Mouse (Mus musculus) stomach, embryonic 14.5 days (tissue): ENCODE results near the gene Adamts17. TPM values are rescaled to one million over a fixed set of nuclear protein-coding genes. Genes with fewer than 3 reads are reported as not detected.
A peak's percentile ranks its signal among the peaks of the same experiment; 100 is the strongest.

ENCODE experiments used
- ATAC-seq: fragments of 200-750 bp; cut with Nextera tagmentation; 2 replicates; pipeline ENCODE4 v1.8.0; 2017; ENCODE audit warnings: low read depth, moderate TSS enrichment; ENCODE audit not compliant: insufficient number of reproducible peaks, insufficient read depth, low FRiP score
- H3K27ac ChIP-seq: fragments of 300-500 bp; sonication (generic); 2 replicates; pipeline ENCODE4 v1.5.1; 2014; ENCODE audit warnings: mild to moderate bottlenecking, low read length, moderate library complexity, mixed read lengths
- H3K27me3 ChIP-seq: fragments of 300-500 bp; sonication (generic); 2 replicates; pipeline ENCODE4 v1.6.1; 2014; ENCODE audit warnings: low read length, control low read depth, mixed read lengths; ENCODE audit not compliant: control insufficient read depth, insufficient read depth
- H3K36me3 ChIP-seq: fragments of 300-500 bp; sonication (generic); 2 replicates; pipeline ENCODE4 v1.6.1; 2014; ENCODE audit warnings: mild to moderate bottlenecking, control low read depth, low read length, moderate library complexity, mixed read lengths; ENCODE audit not compliant: control insufficient read depth, insufficient read depth
- H3K4me1 ChIP-seq: fragments of 300-500 bp; sonication (generic); 2 replicates; pipeline ENCODE4 v1.6.1; 2014; ENCODE audit warnings: low read length, control low read depth, mixed read lengths; ENCODE audit not compliant: control insufficient read depth, insufficient read depth
- H3K4me2 ChIP-seq: fragments of 300-500 bp; sonication (generic); replicated peaks from 2 replicates; pipeline ENCODE4 v1.6.1; 2014; ENCODE audit warnings: low read depth, low read length, control low read depth
- H3K4me3 ChIP-seq: fragments of 300-500 bp; sonication (generic); 2 replicates; pipeline ENCODE4 v1.5.1; 2014; ENCODE audit warnings: low read depth, low read length, control low read depth
- H3K9ac ChIP-seq: fragments of 300-500 bp; sonication (generic); replicated peaks from 2 replicates; pipeline ENCODE4 v1.6.1; 2014; ENCODE audit warnings: low read depth, mild to moderate bottlenecking, control low read depth, low read length, moderate library complexity, mixed read lengths
- H3K9me3 ChIP-seq: fragments of 300-500 bp; sonication (generic); 2 replicates; pipeline ENCODE4 v1.6.1; 2016; ENCODE audit warnings: low read depth, low read length, control low read depth; ENCODE audit not compliant: control insufficient read depth
- WGBS: fragments of 180-500 bp; shearing (Covaris S2); extraction: QIAGEN DNeasy Blood & Tissue Kit; methylation state at CpG from one replicate; pipeline ENCODE4 v1.1.7; 2014; 5-methylcytosine and 5-hydroxymethylcytosine counted together
- polyA plus RNA-seq: library from polyadenylated mRNA; unstranded; fragments of >200 nt; fragmentation: Nextera tagmentation; extraction: Ambion mirVana; gene quantifications from 2 replicates; pipeline ENCODE4 v1.2.1, GENCODE M21; 2014

Gene Adamts17
- polyA plus RNA-seq, 1 experiment from 2014 or later = 7.8 TPM

GRCm38 (mm10) chr7:67036502-67037485 is 197.3 kb downstream of the Adamts17 start:
- no peaks in the 10 kb centered on the region for H3K4me1 ChIP-seq
- no peaks in the 10 kb centered on the region for H3K9me3 ChIP-seq
- no peak overlapping the region for H3K27ac ChIP-seq
- no peaks in the 10 kb centered on the region for H3K27me3 ChIP-seq
- no peak overlapping the region for H3K4me3 ChIP-seq
- WGBS = 75% methylated on average over 5 of the region's 5 CpGs
- H3K9ac ChIP-seq = no peak overlapping the region
- ATAC-seq = no peak
- H3K4me2 ChIP-seq = no peak overlapping the region
- H3K36me3 ChIP-seq = no peaks in the 10 kb centered on the region

- Histone ChIP-seq H3K9ac (no peak overlapping the region), H3K4me3 (no peak overlapping the region), H3K9me3 (no peaks in the 10 kb centered on the region), H3K36me3 (no peaks in the 10 kb centered on the region), H3K27me3 (no peaks in the 10 kb centered on the region), H3K4me2 (no peak overlapping the region), H3K27ac (no peak overlapping the region), H3K4me1 (no peaks in the 10 kb centered on the region)
- WGBS = 82% methylated on average over 4 of the region's 4 CpGs
- no peak for ATAC-seq
These were observed 198.4 kb downstream of the Adamts17 start for GRCm38 (mm10) chr7:67037726-67038520.

GRCm38 (mm10) chr7:67039143-67039542 is 199.6 kb downstream of the Adamts17 start:
- no peaks in the 10 kb centered on the region for H3K27me3 ChIP-seq
- H3K9ac ChIP-seq = no peak overlapping the region
- no peak overlapping the region for H3K4me2 ChIP-seq
- no peaks in the 10 kb centered on the region for H3K9me3 ChIP-seq
- H3K27ac ChIP-seq = no peak overlapping the region
- WGBS = 57% methylated on average over 3 of the region's 3 CpGs
- H3K4me1 ChIP-seq = no peaks in the 10 kb centered on the region
- ATAC-seq = no peak
- no peak overlapping the region for H3K4me3 ChIP-seq
- no peaks in the 10 kb centered on the region for H3K36me3 ChIP-seq

- WGBS = 43% methylated on average over 8 of the region's 8 CpGs
- H3K36me3 ChIP-seq = no peaks in the 10 kb centered on the region
- no peaks in the 10 kb centered on the region for H3K27me3 ChIP-seq
- no peaks in the 10 kb centered on the region for H3K4me1 ChIP-seq
- no peaks in the 10 kb centered on the region for H3K9me3 ChIP-seq
- H3K9ac ChIP-seq = no peak overlapping the region
- 0 out of 2 replicates have a peak, but pooled peaks have one; percentile 18 for ATAC-seq
- H3K4me2 ChIP-seq = no peak overlapping the region
- no peak overlapping the region for H3K27ac ChIP-seq
- no peak overlapping the region for H3K4me3 ChIP-seq
These were observed 200.3 kb downstream of the Adamts17 start for GRCm38 (mm10) chr7:67039861-67040260.

- WGBS = 89% methylated on average over 3 of the region's 3 CpGs
- H3K4me1 ChIP-seq = no peaks in the 10 kb centered on the region
- H3K27me3 ChIP-seq = no peaks in the 10 kb centered on the region
- H3K9ac ChIP-seq = no peak overlapping the region
- no peak overlapping the region for H3K4me3 ChIP-seq
- no peaks in the 10 kb centered on the region for H3K36me3 ChIP-seq
- no peak for ATAC-seq
- H3K9me3 ChIP-seq = no peaks in the 10 kb centered on the region
- no peak overlapping the region for H3K4me2 ChIP-seq
- H3K27ac ChIP-seq = no peak overlapping the region
These were observed 202.2 kb downstream of the Adamts17 start for GRCm38 (mm10) chr7:67041685-67042084.

- no peak for ATAC-seq
- WGBS = 84% methylated on average over 15 of the region's 15 CpGs
- H3K4me2 ChIP-seq = no peak overlapping the region
- no peaks in the 10 kb centered on the region for H3K36me3 ChIP-seq
- H3K27me3 ChIP-seq = no peaks in the 10 kb centered on the region
- no peaks in the 10 kb centered on the region for H3K4me1 ChIP-seq
- H3K9me3 ChIP-seq = no peaks in the 10 kb centered on the region
- H3K27ac ChIP-seq = no peak overlapping the region
- H3K4me3 ChIP-seq = no peak overlapping the region
- H3K9ac ChIP-seq = no peak overlapping the region
These were observed 204.7 kb downstream of the Adamts17 start for GRCm38 (mm10) chr7:67044121-67044817.

- no peak overlapping the region for H3K9ac ChIP-seq
- no peaks in the 10 kb centered on the region for H3K4me1 ChIP-seq
- no peak overlapping the region for H3K4me2 ChIP-seq
- no peaks in the 10 kb centered on the region for H3K9me3 ChIP-seq
- no peaks in the 10 kb centered on the region for H3K36me3 ChIP-seq
- no peak overlapping the region for H3K4me3 ChIP-seq
- no peaks in the 10 kb centered on the region for H3K27me3 ChIP-seq
- H3K27ac ChIP-seq = no peak overlapping the region
- no peak for ATAC-seq
- WGBS = 92% methylated on average over 6 of the region's 6 CpGs
These were observed 205.7 kb downstream of the Adamts17 start for GRCm38 (mm10) chr7:67045202-67045601.

- no peaks in the 10 kb centered on the region for H3K27me3 ChIP-seq
- H3K9me3 ChIP-seq = no peaks in the 10 kb centered on the region
- H3K36me3 ChIP-seq = no peaks in the 10 kb centered on the region
- 90% methylated on average over 2 of the region's 2 CpGs for WGBS
- H3K4me1 ChIP-seq = no peaks in the 10 kb centered on the region
- no peak overlapping the region for H3K27ac ChIP-seq
- no peak overlapping the region for H3K4me3 ChIP-seq
- H3K9ac ChIP-seq = no peak overlapping the region
- no peak overlapping the region for H3K4me2 ChIP-seq
- no peak for ATAC-seq
These were observed 209.7 kb downstream of the Adamts17 start for GRCm38 (mm10) chr7:67049206-67049605.
